Mouse (Mus musculus): Measurements from ENCODE around the gene Elfn2. TPM values are rescaled to one million over a fixed set of nuclear protein-coding genes. Genes with fewer than 3 reads are reported as not detected.

The Elfn2 gene
- polyA plus RNA-seq, 1 experiment from 2014 or later, result 0.03 TPM

GRCm38 (mm10) chr15:78750608-78751350, 32.2 kb upstream of the Elfn2 start:
- H3K4me1 ChIP-seq (ENCODE audit: control insufficient read depth, insufficient read depth, low read length), result no peaks in the 10 kb centered on the region
- no peaks in the 10 kb centered on the region for H3K36me3 ChIP-seq (ENCODE audit: control insufficient read depth, insufficient read depth, low read length)
- H3K27ac ChIP-seq (ENCODE audit: low read depth, low read length), result no peak overlapping the region
- H3K9me3 ChIP-seq (ENCODE audit: control insufficient read depth, low read length), result no peaks in the 10 kb centered on the region
- H3K9ac ChIP-seq (ENCODE audit: low read depth, low read length), result no peak overlapping the region
- no peak overlapping the region for H3K4me2 ChIP-seq (replicated peaks; ENCODE audit: low read depth, low read length)
- no peaks in the 10 kb centered on the region for H3K27me3 ChIP-seq (ENCODE audit: control insufficient read depth, insufficient read depth, low read length)
- 60% methylated on average over 6 of the region's 6 CpGs for WGBS
- ATAC-seq (ENCODE audit: low FRiP score, low TSS enrichment), result no peak
- H3K4me3 ChIP-seq (ENCODE audit: low read length), result no peak overlapping the region

- H3K4me2 ChIP-seq (replicated peaks; ENCODE audit: low read depth, low read length), result no peak overlapping the region
- no peaks in the 10 kb centered on the region for H3K36me3 ChIP-seq (ENCODE audit: control insufficient read depth, insufficient read depth, low read length)
- 30% methylated on average over 5 of the region's 5 CpGs for WGBS
- no peaks in the 10 kb centered on the region for H3K9me3 ChIP-seq (ENCODE audit: control insufficient read depth, low read length)
- no peak overlapping the region for H3K4me3 ChIP-seq (ENCODE audit: low read length)
- no peaks in the 10 kb centered on the region for H3K27me3 ChIP-seq (ENCODE audit: control insufficient read depth, insufficient read depth, low read length)
- H3K4me1 ChIP-seq (ENCODE audit: control insufficient read depth, insufficient read depth, low read length), result no peaks in the 10 kb centered on the region
- no peak overlapping the region for H3K27ac ChIP-seq (ENCODE audit: low read depth, low read length)
- ATAC-seq (ENCODE audit: low FRiP score, low TSS enrichment), result peak; percentile 53
- no peak overlapping the region for H3K9ac ChIP-seq (ENCODE audit: low read depth, low read length)
Measured at GRCm38 (mm10) chr15:78749855-78750254, 31.3 kb upstream of the Elfn2 start.

- whole genome bisulfite sequencing, result 2% methylated on average over 5 of the region's 5 CpGs
- H3K4me2 ChIP-seq (replicated peaks; ENCODE audit: low read depth, low read length), result no peak overlapping the region
- no peaks in the 10 kb centered on the region for H3K36me3 ChIP-seq (ENCODE audit: control insufficient read depth, insufficient read depth, low read length)
- no peaks in the 10 kb centered on the region for H3K9me3 ChIP-seq (ENCODE audit: control insufficient read depth, low read length)
- peak; percentile 47 for ATAC-seq (ENCODE audit: low FRiP score, low TSS enrichment)
- no peaks in the 10 kb centered on the region; the same call in 1 of the 2 replicates for H3K27me3 ChIP-seq (ENCODE audit: control insufficient read depth, insufficient read depth, low read length)
- H3K27ac ChIP-seq (ENCODE audit: low read depth, low read length), result no peak overlapping the region
- H3K4me1 ChIP-seq (ENCODE audit: control insufficient read depth, insufficient read depth, low read length), result no peaks in the 10 kb centered on the region
- H3K4me3 ChIP-seq (ENCODE audit: low read length), result no peak overlapping the region
- H3K9ac ChIP-seq (ENCODE audit: low read depth, low read length), result no peak overlapping the region
Measured at GRCm38 (mm10) chr15:78744206-78744605, 25.6 kb upstream of the Elfn2 start.

GRCm38 (mm10) chr15:78742831-78743230, 24.3 kb upstream of the Elfn2 start:
- Histone ChIP-seq H3K4me1 (ENCODE audit: control insufficient read depth, insufficient read depth, low read length) (peaks cover 2% of the 10 kb centered on the region; the same call in 1 of the 2 replicates), H3K9ac (ENCODE audit: low read depth, low read length) (no peak overlapping the region), H3K36me3 (ENCODE audit: control insufficient read depth, insufficient read depth, low read length) (no peaks in the 10 kb centered on the region), H3K4me3 (ENCODE audit: low read length) (no peak overlapping the region), H3K9me3 (ENCODE audit: control insufficient read depth, low read length) (no peaks in the 10 kb centered on the region), H3K27me3 (ENCODE audit: control insufficient read depth, insufficient read depth, low read length) (no peaks in the 10 kb centered on the region; the same call in 1 of the 2 replicates), H3K27ac (ENCODE audit: low read depth, low read length) (no peak overlapping the region), H3K4me2 (replicated peaks; ENCODE audit: low read depth, low read length) (no peak overlapping the region)
- no peak for ATAC-seq (ENCODE audit: low FRiP score, low TSS enrichment)
- 74% methylated on average over 10 of the region's 10 CpGs for WGBS

- ATAC-seq (ENCODE audit: low FRiP score, low TSS enrichment), result no peak
- Histone ChIP-seq H3K27ac (ENCODE audit: low read depth, low read length) (no peak overlapping the region), H3K4me3 (ENCODE audit: low read length) (no peak overlapping the region), H3K27me3 (ENCODE audit: control insufficient read depth, insufficient read depth, low read length) (no peaks in the 10 kb centered on the region; the same call in 1 of the 2 replicates), H3K4me2 (replicated peaks; ENCODE audit: low read depth, low read length) (no peak overlapping the region), H3K9ac (ENCODE audit: low read depth, low read length) (no peak overlapping the region), H3K36me3 (ENCODE audit: control insufficient read depth, insufficient read depth, low read length) (no peaks in the 10 kb centered on the region), H3K9me3 (ENCODE audit: control insufficient read depth, low read length) (no peaks in the 10 kb centered on the region), H3K4me1 (ENCODE audit: control insufficient read depth, insufficient read depth, low read length) (peaks cover 17% of the 10 kb centered on the region)
- 53% methylated on average over 12 of the region's 12 CpGs for WGBS
Measured at GRCm38 (mm10) chr15:78740662-78741061, 22.1 kb upstream of the Elfn2 start.

GRCm38 (mm10) chr15:78737146-78737545, 18.6 kb upstream of the Elfn2 start:
- no peak overlapping the region for H3K9ac ChIP-seq (ENCODE audit: low read depth, low read length)
- 43% methylated on average over 6 of the region's 6 CpGs for WGBS
- no peaks in the 10 kb centered on the region for H3K36me3 ChIP-seq (ENCODE audit: control insufficient read depth, insufficient read depth, low read length)
- H3K27me3 ChIP-seq (ENCODE audit: control insufficient read depth, insufficient read depth, low read length), result no peaks in the 10 kb centered on the region; the same call in 1 of the 2 replicates
- ATAC-seq (ENCODE audit: low FRiP score, low TSS enrichment), result peak; percentile 6; the same call in 1 of the 2 replicates
- H3K4me1 ChIP-seq (ENCODE audit: control insufficient read depth, insufficient read depth, low read length), result peaks cover 17% of the 10 kb centered on the region
- no peak overlapping the region for H3K4me2 ChIP-seq (replicated peaks; ENCODE audit: low read depth, low read length)
- H3K27ac ChIP-seq (ENCODE audit: low read depth, low read length), result no peak overlapping the region
- no peaks in the 10 kb centered on the region for H3K9me3 ChIP-seq (ENCODE audit: control insufficient read depth, low read length)
- no peak overlapping the region for H3K4me3 ChIP-seq (ENCODE audit: low read length)

GRCm38 (mm10) chr15:78736681-78737100, 18.1 kb upstream of the Elfn2 start:
- no peak overlapping the region for H3K4me2 ChIP-seq (replicated peaks; ENCODE audit: low read depth, low read length)
- ATAC-seq (ENCODE audit: low FRiP score, low TSS enrichment), result peak; percentile 92
- H3K4me3 ChIP-seq (ENCODE audit: low read length), result no peak overlapping the region
- no peak overlapping the region for H3K9ac ChIP-seq (ENCODE audit: low read depth, low read length)
- no peaks in the 10 kb centered on the region for H3K9me3 ChIP-seq (ENCODE audit: control insufficient read depth, low read length)
- H3K36me3 ChIP-seq (ENCODE audit: control insufficient read depth, insufficient read depth, low read length), result no peaks in the 10 kb centered on the region
- 8% methylated on average over 7 of the region's 7 CpGs for WGBS
- H3K4me1 ChIP-seq (ENCODE audit: control insufficient read depth, insufficient read depth, low read length), result peaks cover 17% of the 10 kb centered on the region
- no peak overlapping the region for H3K27ac ChIP-seq (ENCODE audit: low read depth, low read length)
- H3K27me3 ChIP-seq (ENCODE audit: control insufficient read depth, insufficient read depth, low read length), result no peaks in the 10 kb centered on the region; the same call in 1 of the 2 replicates

- Histone ChIP-seq H3K4me1 (ENCODE audit: control insufficient read depth, insufficient read depth, low read length) (peaks cover 17% of the 10 kb centered on the region), H3K27ac (ENCODE audit: low read depth, low read length) (no peak overlapping the region; the same call in 1 of the 2 replicates), H3K4me3 (ENCODE audit: low read length) (no peak overlapping the region), H3K4me2 (replicated peaks; ENCODE audit: low read depth, low read length) (no peak overlapping the region), H3K9ac (ENCODE audit: low read depth, low read length) (no peak overlapping the region), H3K27me3 (ENCODE audit: control insufficient read depth, insufficient read depth, low read length) (no peaks in the 10 kb centered on the region; the same call in 1 of the 2 replicates), H3K9me3 (ENCODE audit: control insufficient read depth, low read length) (no peaks in the 10 kb centered on the region), H3K36me3 (ENCODE audit: control insufficient read depth, insufficient read depth, low read length) (no peaks in the 10 kb centered on the region)
- 48% methylated on average over 3 of the region's 3 CpGs for WGBS
- ATAC-seq (ENCODE audit: low FRiP score, low TSS enrichment), result peak; percentile 3; the same call in 1 of the 2 replicates
Measured at GRCm38 (mm10) chr15:78736181-78736579, 17.6 kb upstream of the Elfn2 start.

- WGBS, result 24% methylated on average over 17 of the region's 17 CpGs
- peaks cover 17% of the 10 kb centered on the region for H3K4me1 ChIP-seq (ENCODE audit: control insufficient read depth, insufficient read depth, low read length)
- peak; percentile 33; the same call in 1 of the 2 replicates for ATAC-seq (ENCODE audit: low FRiP score, low TSS enrichment)
Measured at GRCm38 (mm10) chr15:78735431-78736180, 17.0 kb upstream of the Elfn2 start.

More at GRCm38 (mm10) chr15:78735431-78736180, 17.0 kb upstream of the Elfn2 start:
- Histone ChIP-seq H3K9ac (ENCODE audit: low read depth, low read length) (no peak overlapping the region), H3K36me3 (ENCODE audit: control insufficient read depth, insufficient read depth, low read length) (no peaks in the 10 kb centered on the region), H3K9me3 (ENCODE audit: control insufficient read depth, low read length) (no peaks in the 10 kb centered on the region), H3K27ac (ENCODE audit: low read depth, low read length) (no peak overlapping the region), H3K4me2 (replicated peaks; ENCODE audit: low read depth, low read length) (no peak overlapping the region), H3K27me3 (ENCODE audit: control insufficient read depth, insufficient read depth, low read length) (no peaks in the 10 kb centered on the region), H3K4me3 (ENCODE audit: low read length) (no peak overlapping the region)
